Comparison of ENCODE assay signal across 26 mouse cellular contexts in the genomic region with DNA sequence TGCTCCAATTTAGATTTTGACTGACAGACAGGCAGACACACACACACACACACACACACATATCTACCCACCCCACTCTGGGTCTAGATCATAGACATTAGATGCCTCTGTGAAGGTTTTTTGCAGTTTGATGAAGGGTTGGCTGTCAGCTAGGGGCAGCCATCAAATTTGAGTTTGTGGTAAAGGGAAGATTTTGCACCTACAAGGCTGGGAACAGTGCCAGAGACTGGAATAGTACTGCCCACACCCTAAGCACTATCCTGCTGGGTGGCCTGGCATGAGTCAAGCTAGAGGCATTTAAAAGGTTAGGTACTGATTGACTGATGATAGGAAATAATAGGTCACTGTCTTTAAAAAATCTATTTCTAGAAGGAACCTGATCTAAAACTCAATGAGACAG. TPM values are rescaled to one million over a fixed set of nuclear protein-coding genes. Genes with fewer than 3 reads are reported as not detected.
DNase-seq lines count a peak whose midpoint lies in the region; ATAC-seq and TF ChIP-seq lines count a peak whose summit lies in the region.
"Had no signal": no experiment of that assay in that cellular context is flagged by ENCODE, and none has a peak within 500 bp of the region (broad histone marks: within the 10 kb centered on the region; RNA-seq: fewer than 3 reads in every experiment).

No protein-coding gene starts in this region.

- TF ChIP-seq CTCF in left cerebral cortex, adult 2 months (IDR thresholded peaks at IDR 0.05), result no peak

- no peak overlapping the region for H3K27ac ChIP-seq in left cerebral cortex, adult 2 months
- H3K27ac ChIP-seq: embryonic facial prominence, embryonic 12.5 days; hindbrain, embryonic 14.5 days; limb, embryonic 13.5 days; liver, embryonic 13.5 days; midbrain, embryonic 10.5 days; stomach, postnatal 0 days had no signal

- peak; percentile 35 for DNase-seq in cerebellum, adult 11-12 months
- no peak for DNase-seq in cerebellum, postnatal 4 days (ENCODE audit: low spot score in 2 of 2)
- DNase-seq in left cerebral cortex, adult 18-20 months (ENCODE audit: low spot score in 2 of 2), result peak; percentile 28 to 39
- no peak for DNase-seq in left cerebral cortex, postnatal 36 days (ENCODE audit: low spot score in 2 of 2)
- peak; percentile 38 to 42 for DNase-seq in adrenal gland, postnatal 36 days
- peak; percentile 56 to 76 for DNase-seq in cerebellum, postnatal 25 days
- DNase-seq in left cerebral cortex, adult 2 months (ENCODE audit: extremely low spot score in 1 of 2, low spot score in 2 of 2), result no peak
- DNase-seq: B cell, adult 2 months; heart, adult 11 months; kidney, adult 9 months; kidney, postnatal 25 days; liver, embryonic 13.5 days; lung, embryonic 14.5 days; lung, postnatal 36 days; right cerebral cortex, postnatal 4 days had no signal

- ATAC-seq in megakaryocyte-erythroid progenitor cell, adult 5-6 weeks (replicated peaks; ENCODE audit: low FRiP score, low TSS enrichment, poor library complexity, severe bottlenecking), result no peak
- ATAC-seq: forebrain, embryonic 14.5 days had no signal

- no peak overlapping the region for H3K4me3 ChIP-seq in left cerebral cortex, adult 2 months
- H3K4me3 ChIP-seq: embryonic facial prominence, embryonic 12.5 days; erythroblast, embryonic 14.5 days; heart, embryonic 12.5 days; limb, embryonic 13.5 days; liver, embryonic 13.5 days; midbrain, embryonic 10.5 days had no signal

- intact Hi-C loops in left cerebral cortex, postnatal 36 days (cut with DNase I), result no loop called here
- intact Hi-C loops in left cerebral cortex, adult 2 months (cut with DNase I), result no loop called here

RNA-seq across cellular contexts. Expression of gene Gm5129, which starts 15.6 kb away (rescaled TPM):
- total RNA-seq in left cerebral cortex, adult 18-20 months (2021), result not detected
- not detected for total RNA-seq in left cerebral cortex, postnatal 36 days (2021)
- 1 to 10 TPM; 1.7 to 2.3 TPM for total RNA-seq in adrenal gland, postnatal 36 days (2021)
- total RNA-seq in megakaryocyte-erythroid progenitor cell, adult 5-6 weeks (2014; fragmentation: Nextera tagmentation), result not detected in 2 replicates
- total RNA-seq in megakaryocyte-erythroid progenitor cell, adult 5-6 weeks (2017), result 18.6 TPM in 1 of 2 replicates, not detected in the other
- 1 to 10 TPM in 1 of 2 experiments, not detected in 1; 1.6 TPM for total RNA-seq in left cerebral cortex, adult 2 months (2021)
- total RNA-seq: heart, postnatal 14 days; midbrain, postnatal 0 days had no signal

RNA-seq across cellular contexts. Expression of gene Dnajb6, which starts 15.8 kb away (rescaled TPM):
- 100 to 1,000 TPM; 156 to 163 TPM for total RNA-seq in left cerebral cortex, adult 18-20 months (2021)
- 100 to 1,000 TPM; 168 to 174 TPM for total RNA-seq in left cerebral cortex, postnatal 36 days (2021)
- 100 to 1,000 TPM; 131 to 139 TPM for total RNA-seq in adrenal gland, postnatal 36 days (2021)
- 97.2 and 115 TPM in 2 replicates for total RNA-seq in megakaryocyte-erythroid progenitor cell, adult 5-6 weeks (2014; fragmentation: Nextera tagmentation)
- 142 and 171 TPM in 2 replicates for total RNA-seq in megakaryocyte-erythroid progenitor cell, adult 5-6 weeks (2017)
- total RNA-seq in left cerebral cortex, adult 2 months (2021), result 100 to 1,000 TPM; 157 to 169 TPM

Comparison
In these comparisons a context has a peak if more than half of its experiments do, and no peak if none do; other contexts are left out.
1. DNase-seq: peak in cerebellum, adult 11-12 months (single experiment), left cerebral cortex, adult 18-20 months (2 of 2), adrenal gland, postnatal 36 days (2 of 2) and cerebellum, postnatal 25 days (2 of 2); none in cerebellum, postnatal 4 days (0 of 2), left cerebral cortex, postnatal 36 days (0 of 2) and left cerebral cortex, adult 2 months (0 of 2).